Mouse (Mus musculus) neural tube, embryonic 15.5 days (tissue): ENCODE measurements around the gene Ripor1. TPM values are rescaled to one million over a fixed set of nuclear protein-coding genes. Genes with fewer than 3 reads are reported as not detected.
A peak's percentile ranks its signal among the peaks of the same experiment; 100 is the strongest.

Experiments used
- ATAC-seq: fragments of 200-750 bp; cut with Nextera tagmentation; 2 replicates; pipeline ENCODE4 v1.8.0; 2017; ENCODE audit warnings: mild to moderate bottlenecking, moderate TSS enrichment, moderate library complexity; ENCODE audit not compliant: low FRiP score
- H3K27ac ChIP-seq: fragments of 300-500 bp; sonication (generic); replicated peaks from 2 replicates; pipeline ENCODE4 v1.5.1; 2015; ENCODE audit warnings: mild to moderate bottlenecking, inconsistent platforms
- H3K27me3 ChIP-seq: fragments of 300-500 bp; sonication (generic); replicated peaks from 2 replicates; pipeline ENCODE4 v1.6.1; 2015; ENCODE audit warnings: inconsistent platforms
- H3K36me3 ChIP-seq: fragments of 300-500 bp; sonication (generic); 2 replicates; pipeline ENCODE4 v1.6.1; 2015; ENCODE audit warnings: inconsistent platforms
- H3K4me1 ChIP-seq: fragments of 300-500 bp; sonication (generic); 2 replicates; pipeline ENCODE4 v1.6.1; 2015; ENCODE audit warnings: inconsistent platforms
- H3K4me2 ChIP-seq: fragments of 300-500 bp; sonication (generic); 2 replicates; pipeline ENCODE4 v1.6.1; 2015; ENCODE audit warnings: inconsistent platforms, mild to moderate bottlenecking, moderate library complexity
- H3K4me3 ChIP-seq: fragments of 300-500 bp; sonication (generic); replicated peaks from 2 replicates; pipeline ENCODE4 v1.5.1; 2015; ENCODE audit warnings: mild to moderate bottlenecking, inconsistent platforms
- H3K9ac ChIP-seq: fragments of 300-500 bp; sonication (generic); replicated peaks from 2 replicates; pipeline ENCODE4 v1.6.1; 2015; ENCODE audit warnings: mild to moderate bottlenecking, inconsistent platforms
- H3K9me3 ChIP-seq: fragments of 300-500 bp; sonication (generic); replicated peaks from 2 replicates; pipeline ENCODE4 v1.6.1; 2016; ENCODE audit warnings: inconsistent platforms
- WGBS: fragments of 180-500 bp; shearing (Covaris S2); methylation state at CpG from one replicate; pipeline ENCODE4 v1.1.7; 2015; ENCODE audit warnings: mixed read lengths; 5-methylcytosine and 5-hydroxymethylcytosine counted together
- polyA plus RNA-seq: library from polyadenylated mRNA; unstranded; fragments of >200 nt; fragmentation: Nextera tagmentation; extraction: Ambion mirVana; gene quantifications from 2 replicates; pipeline ENCODE4 v1.2.1, GENCODE M21; 2015

Ripor1 gene
- polyA plus RNA-seq, 1 experiment from 2014 or later = 34.0 TPM

DNA sequence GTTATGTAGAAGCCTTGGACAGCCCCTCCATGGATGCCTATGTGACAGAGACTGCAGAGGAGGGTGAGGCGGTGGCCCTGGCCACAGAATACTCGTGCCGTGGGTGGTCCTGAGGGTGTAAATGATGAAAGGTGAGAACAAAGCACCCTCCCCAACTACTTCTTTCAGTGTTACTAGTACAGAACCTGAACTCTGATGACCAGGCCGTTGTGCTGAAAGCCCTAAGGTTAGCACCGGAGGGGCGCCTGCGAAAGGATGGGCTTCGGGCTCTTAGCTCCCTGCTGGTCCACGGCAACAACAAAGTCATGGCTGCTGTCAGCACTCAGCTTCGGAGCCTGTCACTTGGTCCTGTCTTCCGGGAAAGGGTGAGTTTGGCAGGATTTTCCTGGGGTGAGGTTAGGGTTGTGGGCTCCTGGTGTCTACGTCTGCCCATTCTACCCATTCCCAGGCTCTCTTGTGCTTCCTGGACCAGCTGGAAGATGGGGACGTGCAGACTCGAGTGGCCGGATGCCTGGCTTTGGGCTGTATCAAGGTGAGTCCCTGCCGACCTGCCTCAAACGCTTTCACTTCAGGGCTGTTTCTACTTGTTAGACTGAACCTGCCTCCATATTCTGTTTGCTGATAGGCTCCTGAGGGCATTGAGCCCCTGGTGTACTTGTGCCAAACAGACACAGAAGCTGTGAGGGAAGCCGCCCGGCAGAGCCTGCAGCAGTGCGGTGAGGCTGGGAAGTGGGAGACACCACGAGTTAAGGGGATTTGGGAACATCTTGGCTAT, 16.1 kb downstream of the Ripor1 start:
- no peak overlapping the region for H3K4me2 ChIP-seq
- no peak for ATAC-seq
- H3K27me3 ChIP-seq = no peaks in the 10 kb centered on the region
- H3K4me1 ChIP-seq = peaks cover 21% of the 10 kb centered on the region
- 89% methylated on average over 21 of the region's 21 CpGs for WGBS
- H3K9me3 ChIP-seq = no peaks in the 10 kb centered on the region
- H3K36me3 ChIP-seq = peaks cover 66% of the 10 kb centered on the region
- H3K27ac ChIP-seq = no peak overlapping the region
- H3K4me3 ChIP-seq = no peak overlapping the region
- H3K9ac ChIP-seq = no peak overlapping the region

DNA sequence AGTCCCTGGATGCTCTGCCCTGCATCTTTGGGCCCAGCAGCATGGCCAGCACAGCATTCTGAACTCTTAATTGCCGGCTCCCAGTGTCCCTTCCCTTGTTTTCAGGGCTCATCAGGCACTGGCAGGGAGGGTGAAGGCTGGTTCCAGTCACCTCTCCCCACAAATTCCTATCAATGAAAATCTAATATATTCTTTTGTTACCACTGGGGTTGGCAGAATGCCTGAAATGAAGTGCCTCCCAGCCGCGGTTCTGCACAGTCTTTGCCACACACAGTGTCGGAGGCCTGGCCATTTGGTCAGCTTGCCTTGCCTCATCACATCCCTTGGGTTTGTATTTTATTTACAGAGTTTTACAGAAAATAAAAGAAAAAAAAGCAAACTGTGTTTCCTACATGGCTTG, 16.8 kb downstream of the Ripor1 start:
- ATAC-seq = peak; percentile 6; the same call in 1 of the 2 replicates
- Histone ChIP-seq H3K4me1 (peaks cover 21% of the 10 kb centered on the region), H3K4me3 (no peak overlapping the region), H3K27ac (0 out of 2 replicates have a peak overlapping the region, but pooled peaks have one; percentile 55), H3K27me3 (no peaks in the 10 kb centered on the region), H3K9me3 (no peaks in the 10 kb centered on the region), H3K36me3 (peaks cover 60% of the 10 kb centered on the region), H3K4me2 (no peak overlapping the region), H3K9ac (no peak overlapping the region)
- 40% methylated on average over 4 of the region's 4 CpGs for WGBS

DNA sequence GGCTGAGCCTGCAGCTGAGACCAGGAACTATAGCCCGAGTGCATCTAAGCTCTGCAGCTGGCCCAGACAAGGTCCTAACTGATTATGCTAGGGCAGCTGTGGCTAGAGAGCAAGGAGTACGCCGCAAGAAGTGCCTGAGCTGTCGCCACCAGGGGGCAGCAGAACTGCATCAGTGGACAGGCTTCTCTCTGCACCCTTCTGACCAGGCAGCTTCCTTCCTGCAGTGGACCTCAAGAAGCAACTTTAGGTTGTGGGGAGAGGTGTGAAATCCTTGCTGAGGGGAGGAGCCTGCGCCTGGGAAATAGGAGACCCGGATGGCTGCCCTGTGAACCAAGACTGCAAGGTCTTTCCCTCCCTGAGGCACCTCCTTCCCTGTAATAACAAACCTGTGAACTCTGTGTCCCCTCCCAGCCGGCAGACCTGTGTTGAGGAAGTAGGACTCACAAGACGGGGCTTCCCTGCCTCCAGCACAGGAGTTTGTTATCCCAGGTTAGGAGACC, 17.4 kb downstream of the Ripor1 start:
- H3K4me2 ChIP-seq = no peak overlapping the region
- no peaks in the 10 kb centered on the region for H3K27me3 ChIP-seq
- 0 out of 2 replicates have a peak overlapping the region, but pooled peaks have one; percentile 4 for H3K4me3 ChIP-seq
- H3K9me3 ChIP-seq = no peaks in the 10 kb centered on the region
- ATAC-seq = peak; percentile 88
- WGBS = 9% methylated on average over 8 of the region's 8 CpGs
- peaks cover 53% of the 10 kb centered on the region for H3K36me3 ChIP-seq
- peak overlapping the region; percentile 55; the same call in 1 of the 2 replicates for H3K27ac ChIP-seq
- no peak overlapping the region for H3K9ac ChIP-seq
- H3K4me1 ChIP-seq = peaks cover 21% of the 10 kb centered on the region

- no peak for ATAC-seq
- Histone ChIP-seq H3K4me2 (no peak overlapping the region), H3K9ac (no peak overlapping the region), H3K36me3 (peaks cover 47% of the 10 kb centered on the region), H3K27ac (no peak overlapping the region), H3K4me3 (no peak overlapping the region), H3K27me3 (no peaks in the 10 kb centered on the region), H3K9me3 (no peaks in the 10 kb centered on the region), H3K4me1 (peaks cover 21% of the 10 kb centered on the region)
- 12% methylated on average over 5 of the region's 5 CpGs for WGBS
These were observed 18.1 kb downstream of the Ripor1 start for GRCm38 (mm10) chr8:105623118-105623517.

- H3K4me2 ChIP-seq = no peak overlapping the region
These were observed 18.7 kb downstream of the Ripor1 start for GRCm38 (mm10) chr8:105623679-105624245.

GRCm38 (mm10) chr8:105624401-105624800, 19.3 kb downstream of the Ripor1 start:
- H3K4me1 ChIP-seq = peaks cover 21% of the 10 kb centered on the region
- H3K27ac ChIP-seq = no peak overlapping the region
- no peak overlapping the region for H3K4me2 ChIP-seq
- H3K9ac ChIP-seq = no peak overlapping the region
- 18% methylated on average over 3 of the region's 3 CpGs for WGBS
- H3K27me3 ChIP-seq = no peaks in the 10 kb centered on the region
- peaks cover 34% of the 10 kb centered on the region for H3K36me3 ChIP-seq
- H3K9me3 ChIP-seq = no peaks in the 10 kb centered on the region
- ATAC-seq = no peak
- H3K4me3 ChIP-seq = no peak overlapping the region

More at GRCm38 (mm10) chr8:105623679-105624245, 18.7 kb downstream of the Ripor1 start:
- Histone ChIP-seq H3K4me1 (peaks cover 21% of the 10 kb centered on the region), H3K27me3 (no peaks in the 10 kb centered on the region), H3K36me3 (peaks cover 41% of the 10 kb centered on the region), H3K27ac (no peak overlapping the region), H3K9ac (no peak overlapping the region), H3K4me3 (no peak overlapping the region), H3K9me3 (no peaks in the 10 kb centered on the region)
- 15% methylated on average over 7 of the region's 7 CpGs for WGBS
- no peak for ATAC-seq

DNA sequence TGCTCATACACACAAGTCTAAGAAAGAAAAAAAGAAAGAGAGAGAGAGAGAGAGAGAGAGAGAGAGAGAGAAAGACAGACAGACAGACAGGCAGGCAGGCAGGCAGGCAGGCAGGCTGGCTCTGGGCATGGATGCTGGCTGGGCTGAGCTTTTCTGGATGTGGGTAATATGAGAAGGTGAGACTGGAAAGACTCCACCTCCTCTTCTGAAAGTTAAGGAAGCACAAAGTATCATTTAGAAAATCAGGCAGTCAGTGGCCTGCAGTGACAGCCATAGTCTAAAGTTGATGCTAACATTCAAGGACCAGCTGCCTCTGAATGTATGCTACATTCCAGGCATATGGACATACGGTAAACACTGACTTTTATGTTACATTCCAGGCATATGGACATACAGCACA, 19.8 kb downstream of the Ripor1 start:
- Histone ChIP-seq H3K9me3 (no peaks in the 10 kb centered on the region), H3K9ac (no peak overlapping the region), H3K4me2 (no peak overlapping the region), H3K4me1 (peaks cover 21% of the 10 kb centered on the region), H3K27ac (no peak overlapping the region), H3K36me3 (peaks cover 30% of the 10 kb centered on the region), H3K4me3 (no peak overlapping the region), H3K27me3 (no peaks in the 10 kb centered on the region)
- WGBS = 67% methylated on average over 1 of the region's 1 CpGs
- no peak for ATAC-seq

DNA sequence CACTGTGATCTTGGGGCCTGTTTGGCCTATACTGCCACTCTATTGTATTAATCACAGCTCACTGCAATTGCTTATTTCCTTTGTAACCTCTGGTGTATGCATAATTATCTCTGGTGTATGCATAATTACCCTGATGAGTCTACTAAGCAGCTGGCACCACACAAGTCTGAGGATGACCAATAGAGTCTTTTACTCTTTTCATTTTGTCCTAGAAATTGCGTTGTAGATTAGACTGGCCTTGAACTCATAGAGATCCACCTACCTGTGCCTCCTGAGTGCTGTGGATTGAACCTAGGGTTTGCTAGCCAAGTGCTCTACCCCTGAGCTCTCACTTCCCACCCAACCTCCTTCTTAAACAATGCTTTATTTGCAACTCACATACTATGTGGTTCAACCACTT, 21.0 kb downstream of the Ripor1 start:
- no peaks in the 10 kb centered on the region for H3K9me3 ChIP-seq
- peaks cover 17% of the 10 kb centered on the region for H3K36me3 ChIP-seq
- WGBS = 60% methylated on average over 1 of the region's 1 CpGs
- H3K27me3 ChIP-seq = no peaks in the 10 kb centered on the region
- no peak overlapping the region for H3K27ac ChIP-seq
- H3K4me1 ChIP-seq = peaks cover 21% of the 10 kb centered on the region
- no peak for ATAC-seq
- H3K4me3 ChIP-seq = no peak overlapping the region
- no peak overlapping the region for H3K4me2 ChIP-seq
- H3K9ac ChIP-seq = no peak overlapping the region

- no peaks in the 10 kb centered on the region for H3K27me3 ChIP-seq
- H3K9me3 ChIP-seq = no peaks in the 10 kb centered on the region
- no peak for ATAC-seq
These were observed 24.3 kb downstream of the Ripor1 start for GRCm38 (mm10) chr8:105629337-105629736.

DNA sequence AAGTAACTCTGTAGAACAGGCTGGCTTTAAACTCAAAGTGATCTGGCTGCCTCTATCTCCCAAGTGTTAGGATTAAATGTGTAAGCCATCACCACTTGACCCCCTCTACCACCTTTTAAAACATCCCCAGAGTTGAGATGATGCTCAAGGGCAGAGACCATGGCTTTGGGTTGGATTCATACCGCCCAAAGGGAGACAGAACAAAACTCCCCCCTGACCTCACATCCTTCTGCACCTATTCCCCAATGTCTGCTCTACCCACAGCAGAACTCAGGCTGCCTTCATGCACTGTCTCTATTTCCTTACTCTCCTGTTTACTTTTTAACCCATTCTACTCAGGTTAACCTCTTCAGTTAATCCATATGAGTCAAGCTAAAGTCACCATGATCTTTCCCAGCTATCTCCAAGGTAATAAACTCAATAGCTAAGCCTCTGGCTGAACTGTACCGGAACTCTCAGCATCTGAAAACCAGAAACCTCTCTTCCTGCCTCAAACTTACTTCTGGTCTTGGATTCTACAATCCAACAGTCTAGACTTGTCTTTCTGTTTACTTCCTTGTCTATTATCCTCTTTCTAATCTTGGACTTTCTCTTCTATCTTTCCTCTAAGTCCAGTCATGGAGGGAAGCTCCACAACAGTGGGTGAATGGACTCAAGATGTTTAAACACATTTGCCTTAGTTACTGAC, 29.9 kb downstream of the Ripor1 start:
- no peak for ATAC-seq
- no peaks in the 10 kb centered on the region for H3K9me3 ChIP-seq
- WGBS = 85% methylated on average over 2 of the region's 2 CpGs
- H3K27me3 ChIP-seq = no peaks in the 10 kb centered on the region
- peaks cover 30% of the 10 kb centered on the region for H3K4me1 ChIP-seq
- H3K27ac ChIP-seq = no peak overlapping the region
- peaks cover 3% of the 10 kb centered on the region; the same call in 1 of the 2 replicates for H3K36me3 ChIP-seq
- H3K4me3 ChIP-seq = peak overlapping the region; percentile 71
- peak overlapping the region; percentile 98; the same call in 1 of the 2 replicates for H3K9ac ChIP-seq
- peak overlapping the region; percentile 87 for H3K4me2 ChIP-seq

More at GRCm38 (mm10) chr8:105629337-105629736, 24.3 kb downstream of the Ripor1 start:
- Histone ChIP-seq H3K27ac (no peak overlapping the region), H3K4me2 (no peak overlapping the region), H3K36me3 (no peaks in the 10 kb centered on the region; the same call in 1 of the 2 replicates), H3K9ac (no peak overlapping the region), H3K4me3 (no peak overlapping the region), H3K4me1 (peaks cover 3% of the 10 kb centered on the region; the same call in 1 of the 2 replicates)
- WGBS = 98% methylated on average over 4 of the region's 4 CpGs

- peaks cover 33% of the 10 kb centered on the region for H3K4me1 ChIP-seq
- H3K9ac ChIP-seq = peak overlapping the region; percentile 98
- peak overlapping the region; percentile 79 for H3K27ac ChIP-seq
- no peaks in the 10 kb centered on the region for H3K27me3 ChIP-seq
- WGBS = 3% methylated on average over 11 of the region's 11 CpGs
- ATAC-seq = no peak
- H3K4me2 ChIP-seq = peak overlapping the region; percentile 87
- no peaks in the 10 kb centered on the region for H3K9me3 ChIP-seq
- H3K36me3 ChIP-seq = 0 out of 2 replicates have a peak, but pooled peaks cover 3% of the 10 kb centered on the region
- H3K4me3 ChIP-seq = peak overlapping the region; percentile 71
These were observed 30.4 kb downstream of the Ripor1 start for GRCm38 (mm10) chr8:105635481-105635880.
